Mouse (Mus musculus): ENCODE data around the gene Nudt21. TPM values are rescaled to one million over a fixed set of nuclear protein-coding genes. Genes with fewer than 3 reads are reported as not detected.

Gene Nudt21
- polyA plus RNA-seq, 1 experiment from 2014 or later = 95.1 TPM

GRCm38 (mm10) chr8:93976446-93977211 is 60.2 kb downstream of the Nudt21 start:
- DNase-seq (ENCODE audit: low spot score) (no peak), ATAC-seq (ENCODE audit: low FRiP score) (no peak)
- Histone ChIP-seq H3K9me3 (ENCODE audit: control insufficient read depth, low read length) (no peaks in the 10 kb centered on the region), H3K27ac (no peak overlapping the region), H3K4me1 (replicated peaks; ENCODE audit: control insufficient read depth, insufficient read depth, low read length) (no peaks in the 10 kb centered on the region), H3K4me3 (replicated peaks; ENCODE audit: low read length) (no peak overlapping the region), H3K9ac (no peak overlapping the region), H3K4me2 (replicated peaks) (no peak overlapping the region), H3K27me3 (ENCODE audit: control insufficient read depth, insufficient read depth, low read length) (no peaks in the 10 kb centered on the region), H3K36me3 (replicated peaks; ENCODE audit: control insufficient read depth, insufficient read depth) (peaks cover 95% of the 10 kb centered on the region)
- 90% methylated on average over 6 of the region's 6 CpGs for WGBS

DNA sequence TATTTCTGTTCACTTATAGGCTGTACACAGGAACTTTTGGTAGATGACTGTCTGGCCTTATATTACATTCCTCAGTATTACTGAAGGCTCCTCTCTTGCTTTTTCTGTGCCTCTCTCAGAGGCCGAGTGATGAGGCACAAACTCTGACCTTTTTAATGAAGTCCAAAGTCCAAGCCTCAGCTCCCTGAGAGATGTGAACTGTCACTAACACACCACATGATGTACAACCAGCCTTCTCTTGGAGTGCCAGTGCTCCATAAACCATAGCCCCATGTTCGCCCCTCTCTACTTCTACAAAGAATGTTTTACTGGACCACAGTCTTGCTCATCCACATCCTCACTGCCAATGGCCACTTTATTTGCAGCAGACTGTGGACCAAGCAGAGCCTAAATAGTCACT is 61.5 kb downstream of the Nudt21 start:
- H3K4me2 ChIP-seq (replicated peaks) = no peak overlapping the region
- ATAC-seq (ENCODE audit: low FRiP score) (no peak), DNase-seq (ENCODE audit: low spot score) (no peak)
- no peaks in the 10 kb centered on the region for H3K27me3 ChIP-seq (ENCODE audit: control insufficient read depth, insufficient read depth, low read length)
- H3K4me1 ChIP-seq (replicated peaks; ENCODE audit: control insufficient read depth, insufficient read depth, low read length) = no peaks in the 10 kb centered on the region
- no peak overlapping the region for H3K4me3 ChIP-seq (replicated peaks; ENCODE audit: low read length)
- no peak overlapping the region for H3K9ac ChIP-seq
- H3K9me3 ChIP-seq (ENCODE audit: control insufficient read depth, low read length) = no peaks in the 10 kb centered on the region
- H3K36me3 ChIP-seq (replicated peaks; ENCODE audit: control insufficient read depth, insufficient read depth) = peaks cover 95% of the 10 kb centered on the region
- no peak overlapping the region for H3K27ac ChIP-seq
- 90% methylated on average over 2 of the region's 2 CpGs for WGBS

GRCm38 (mm10) chr8:93974602-93975186 is 62.1 kb downstream of the Nudt21 start:
- H3K36me3 ChIP-seq (replicated peaks; ENCODE audit: control insufficient read depth, insufficient read depth) = peaks cover 94% of the 10 kb centered on the region
- H3K27me3 ChIP-seq (ENCODE audit: control insufficient read depth, insufficient read depth, low read length) = no peaks in the 10 kb centered on the region
- no peak overlapping the region for H3K4me2 ChIP-seq (replicated peaks)
- DNase-seq (ENCODE audit: low spot score) (no peak), ATAC-seq (ENCODE audit: low FRiP score) (no peak)
- no peaks in the 10 kb centered on the region for H3K9me3 ChIP-seq (ENCODE audit: control insufficient read depth, low read length)
- no peak overlapping the region for H3K27ac ChIP-seq
- H3K4me1 ChIP-seq (replicated peaks; ENCODE audit: control insufficient read depth, insufficient read depth, low read length) = no peaks in the 10 kb centered on the region
- WGBS = 87% methylated on average over 11 of the region's 11 CpGs
- no peak overlapping the region for H3K9ac ChIP-seq
- no peak overlapping the region for H3K4me3 ChIP-seq (replicated peaks; ENCODE audit: low read length)

DNA sequence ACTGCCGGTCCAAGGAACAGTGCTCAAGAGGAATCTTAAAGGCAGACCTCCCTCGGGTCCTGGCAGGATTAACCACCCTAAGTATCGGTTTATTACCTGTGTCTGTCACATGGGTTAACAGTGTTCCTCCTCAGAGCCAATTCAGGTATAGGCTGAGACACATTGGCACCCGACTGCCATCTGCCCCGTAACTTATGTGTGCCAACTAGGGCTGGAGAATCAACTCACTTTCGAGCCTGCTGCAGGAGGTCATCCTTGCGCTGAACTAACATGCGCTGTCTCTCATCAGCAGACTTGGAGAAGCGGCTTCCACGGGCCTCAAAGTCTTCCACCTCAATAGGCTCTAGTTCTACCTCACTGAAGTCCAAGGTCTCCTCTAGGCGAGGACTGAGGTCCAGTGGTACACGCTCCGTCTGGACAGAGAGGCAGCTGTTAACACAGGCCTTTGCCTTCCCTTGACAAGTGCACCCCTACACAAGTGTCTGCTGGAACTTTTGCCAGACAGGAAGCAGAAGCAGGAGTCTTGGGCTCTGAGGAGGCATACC is 62.9 kb downstream of the Nudt21 start:
- no peak overlapping the region for H3K27ac ChIP-seq
- peaks cover 93% of the 10 kb centered on the region for H3K36me3 ChIP-seq (replicated peaks; ENCODE audit: control insufficient read depth, insufficient read depth)
- no peaks in the 10 kb centered on the region for H3K9me3 ChIP-seq (ENCODE audit: control insufficient read depth, low read length)
- H3K27me3 ChIP-seq (ENCODE audit: control insufficient read depth, insufficient read depth, low read length) = no peaks in the 10 kb centered on the region
- H3K4me3 ChIP-seq (replicated peaks; ENCODE audit: low read length) = no peak overlapping the region
- no peak overlapping the region for H3K9ac ChIP-seq
- H3K4me1 ChIP-seq (replicated peaks; ENCODE audit: control insufficient read depth, insufficient read depth, low read length) = no peaks in the 10 kb centered on the region
- 95% methylated on average over 13 of the region's 13 CpGs for WGBS
- DNase-seq (ENCODE audit: low spot score) (no peak), ATAC-seq (ENCODE audit: low FRiP score) (no peak)
- H3K4me2 ChIP-seq (replicated peaks) = no peak overlapping the region

DNA sequence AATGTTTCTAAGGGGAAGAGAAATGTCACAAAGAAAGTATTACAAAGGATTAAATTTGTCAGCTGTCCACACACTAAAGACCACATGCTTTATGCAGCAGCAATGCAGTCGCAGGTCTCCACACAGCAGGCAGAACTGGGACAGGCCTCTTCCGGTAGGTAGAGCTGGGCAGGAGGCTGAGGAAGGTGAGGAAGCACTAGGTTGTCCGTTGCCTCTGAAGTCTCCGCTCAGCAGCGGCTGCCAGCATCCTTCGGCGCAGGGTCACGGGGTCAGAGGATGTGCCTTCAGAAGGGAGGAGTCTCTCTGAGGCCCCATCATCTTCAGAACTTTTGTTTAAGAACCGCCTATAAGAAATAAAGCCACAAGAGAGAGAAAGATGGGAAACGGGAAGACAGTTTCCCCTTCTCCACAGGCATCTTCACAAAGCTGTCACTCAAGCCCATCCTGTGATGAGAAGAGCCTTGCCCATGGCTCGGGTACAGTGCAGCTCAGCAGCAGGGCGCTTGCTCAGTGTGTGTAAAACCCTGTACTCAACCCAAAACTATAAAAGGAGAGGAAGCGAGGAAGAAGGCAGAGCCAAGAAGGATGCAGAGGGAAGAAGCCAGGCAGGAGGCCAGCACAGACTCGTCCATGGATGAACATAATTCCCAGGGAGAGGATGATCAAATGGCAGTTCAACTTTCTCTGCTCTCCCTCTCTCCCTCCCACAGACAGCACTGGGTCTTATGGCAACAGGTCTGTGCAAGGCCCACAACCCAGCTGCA is 63.7 kb downstream of the Nudt21 start:
- no peak overlapping the region for H3K27ac ChIP-seq
- H3K4me2 ChIP-seq (replicated peaks) = no peak overlapping the region
- H3K27me3 ChIP-seq (ENCODE audit: control insufficient read depth, insufficient read depth, low read length) = no peaks in the 10 kb centered on the region
- no peak for DNase-seq (ENCODE audit: low spot score)
- no peak overlapping the region for H3K9ac ChIP-seq
- H3K9me3 ChIP-seq (ENCODE audit: control insufficient read depth, low read length) = no peaks in the 10 kb centered on the region
- 80% methylated on average over 14 of the region's 14 CpGs for WGBS
- peaks cover 86% of the 10 kb centered on the region for H3K36me3 ChIP-seq (replicated peaks; ENCODE audit: control insufficient read depth, insufficient read depth)
- no peaks in the 10 kb centered on the region for H3K4me1 ChIP-seq (replicated peaks; ENCODE audit: control insufficient read depth, insufficient read depth, low read length)
- no peak for ATAC-seq (ENCODE audit: low FRiP score)
- no peak overlapping the region for H3K4me3 ChIP-seq (replicated peaks; ENCODE audit: low read length)

GRCm38 (mm10) chr8:93972211-93972610 is 64.6 kb downstream of the Nudt21 start:
- peaks cover 85% of the 10 kb centered on the region for H3K36me3 ChIP-seq (replicated peaks; ENCODE audit: control insufficient read depth, insufficient read depth)
- WGBS = 92% methylated on average over 5 of the region's 5 CpGs
- DNase-seq (ENCODE audit: low spot score) = no peak
- no peaks in the 10 kb centered on the region for H3K27me3 ChIP-seq (ENCODE audit: control insufficient read depth, insufficient read depth, low read length)
- no peaks in the 10 kb centered on the region for H3K4me1 ChIP-seq (replicated peaks; ENCODE audit: control insufficient read depth, insufficient read depth, low read length)
- no peak overlapping the region for H3K4me3 ChIP-seq (replicated peaks; ENCODE audit: low read length)
- H3K9ac ChIP-seq = no peak overlapping the region
- no peak overlapping the region for H3K4me2 ChIP-seq (replicated peaks)
- H3K9me3 ChIP-seq (ENCODE audit: control insufficient read depth, low read length) = no peaks in the 10 kb centered on the region
- ATAC-seq (ENCODE audit: low FRiP score) = no peak
- no peak overlapping the region for H3K27ac ChIP-seq

GRCm38 (mm10) chr8:93971451-93971850 is 65.4 kb downstream of the Nudt21 start:
- no peak overlapping the region for H3K4me2 ChIP-seq (replicated peaks)
- ATAC-seq (ENCODE audit: low FRiP score) = no peak
- no peak overlapping the region for H3K4me3 ChIP-seq (replicated peaks; ENCODE audit: low read length)
- no peaks in the 10 kb centered on the region for H3K4me1 ChIP-seq (replicated peaks; ENCODE audit: control insufficient read depth, insufficient read depth, low read length)
- H3K9me3 ChIP-seq (ENCODE audit: control insufficient read depth, low read length) = no peaks in the 10 kb centered on the region
- no peak for DNase-seq (ENCODE audit: low spot score)
- no peaks in the 10 kb centered on the region for H3K27me3 ChIP-seq (ENCODE audit: control insufficient read depth, insufficient read depth, low read length)
- H3K27ac ChIP-seq = no peak overlapping the region
- no peak overlapping the region for H3K9ac ChIP-seq
- WGBS = 93% methylated on average over 10 of the region's 10 CpGs
- H3K36me3 ChIP-seq (replicated peaks; ENCODE audit: control insufficient read depth, insufficient read depth) = peaks cover 87% of the 10 kb centered on the region

DNA sequence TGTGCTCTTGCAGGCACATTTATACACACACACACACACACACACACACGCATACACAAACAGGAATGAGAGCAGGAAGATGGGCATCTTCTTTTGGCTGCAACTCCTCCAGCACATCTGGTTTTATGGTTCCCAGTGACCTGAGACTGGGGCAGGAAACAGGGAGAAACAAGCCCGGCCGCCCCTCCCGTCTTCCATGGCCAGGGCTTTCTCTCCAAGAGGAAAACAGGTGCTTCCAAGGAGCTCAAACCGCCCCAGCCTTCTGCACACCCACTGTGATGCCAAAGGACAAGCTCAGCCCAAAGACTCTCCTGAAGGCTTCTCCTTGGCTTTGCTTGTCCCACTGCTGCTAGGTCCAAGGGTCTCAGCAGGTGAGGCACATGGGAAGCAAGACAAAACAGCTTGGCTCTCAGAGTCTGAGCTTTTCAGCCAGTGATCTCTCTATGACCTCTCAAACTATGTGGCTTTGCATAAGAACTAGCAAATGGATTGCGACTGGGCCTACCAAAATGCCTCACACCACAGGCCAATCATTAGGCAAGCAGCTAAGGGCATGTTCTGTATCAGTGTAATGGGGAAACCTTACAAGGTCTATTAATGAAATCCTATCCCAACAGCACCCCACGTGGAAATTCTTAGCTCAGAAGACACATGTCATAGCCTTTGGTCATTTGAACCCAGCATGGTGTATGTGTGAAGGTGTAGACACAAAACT is 67.0 kb downstream of the Nudt21 start:
- peaks cover 87% of the 10 kb centered on the region for H3K36me3 ChIP-seq (replicated peaks; ENCODE audit: control insufficient read depth, insufficient read depth)
- H3K4me3 ChIP-seq (replicated peaks; ENCODE audit: low read length) = no peak overlapping the region
- H3K9ac ChIP-seq = no peak overlapping the region
- no peaks in the 10 kb centered on the region for H3K27me3 ChIP-seq (ENCODE audit: control insufficient read depth, insufficient read depth, low read length)
- no peak overlapping the region for H3K4me2 ChIP-seq (replicated peaks)
- DNase-seq (ENCODE audit: low spot score) (no peak), ATAC-seq (ENCODE audit: low FRiP score) (no peak)
- no peaks in the 10 kb centered on the region for H3K4me1 ChIP-seq (replicated peaks; ENCODE audit: control insufficient read depth, insufficient read depth, low read length)
- no peaks in the 10 kb centered on the region for H3K9me3 ChIP-seq (ENCODE audit: control insufficient read depth, low read length)
- no peak overlapping the region for H3K27ac ChIP-seq
- 79% methylated on average over 7 of the region's 7 CpGs for WGBS

DNA sequence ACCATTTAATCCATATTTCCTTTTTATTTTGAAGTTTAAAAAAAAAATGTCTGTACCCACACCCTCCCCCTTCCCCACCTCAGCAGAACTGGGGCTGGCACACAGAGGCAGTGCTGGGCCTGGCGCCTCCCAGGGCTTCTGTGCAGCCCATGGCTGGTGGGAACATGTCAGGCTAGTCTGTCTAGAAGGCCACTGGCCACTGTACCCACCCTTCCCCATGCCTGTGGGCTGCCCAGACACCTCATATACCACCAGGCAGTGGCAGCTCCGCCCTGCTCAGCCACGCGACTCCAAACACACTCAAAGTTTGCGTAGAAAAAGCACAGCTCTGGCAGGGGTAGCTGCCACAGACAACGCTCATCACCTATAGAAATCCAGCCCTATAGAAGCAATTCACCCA is 68.5 kb downstream of the Nudt21 start:
- H3K9ac ChIP-seq = no peak overlapping the region
- no peaks in the 10 kb centered on the region for H3K27me3 ChIP-seq (ENCODE audit: control insufficient read depth, insufficient read depth, low read length)
- H3K4me1 ChIP-seq (replicated peaks; ENCODE audit: control insufficient read depth, insufficient read depth, low read length) = no peaks in the 10 kb centered on the region
- 68% methylated on average over 6 of the region's 6 CpGs for WGBS
- no peak overlapping the region for H3K4me2 ChIP-seq (replicated peaks)
- no peak for DNase-seq (ENCODE audit: low spot score)
- no peak for ATAC-seq (ENCODE audit: low FRiP score)
- no peaks in the 10 kb centered on the region for H3K9me3 ChIP-seq (ENCODE audit: control insufficient read depth, low read length)
- no peak overlapping the region for H3K4me3 ChIP-seq (replicated peaks; ENCODE audit: low read length)
- no peak overlapping the region for H3K27ac ChIP-seq
- H3K36me3 ChIP-seq (replicated peaks; ENCODE audit: control insufficient read depth, insufficient read depth) = peaks cover 87% of the 10 kb centered on the region

Measured in hindbrain, embryonic 14.5 days (tissue).